Mouse (Mus musculus) hindbrain, embryonic 13.5 days (tissue): Measurements from ENCODE around the gene Chd6. TPM values are rescaled to one million over a fixed set of nuclear protein-coding genes. Genes with fewer than 3 reads are reported as not detected.

Experiments
- ATAC-seq: fragments of 200-750 bp; cut with Nextera tagmentation; 2 replicates; pipeline ENCODE4 v1.8.0; 2017; ENCODE audit warnings: moderate TSS enrichment; ENCODE audit not compliant: low FRiP score
- H3K27ac ChIP-seq: fragments of 300-500 bp; sonication (generic); 2 replicates; pipeline ENCODE4 v1.5.1; 2015; ENCODE audit warnings: inconsistent platforms, mild to moderate bottlenecking, moderate library complexity
- H3K27me3 ChIP-seq: fragments of 300-500 bp; sonication (generic); 2 replicates; pipeline ENCODE4 v1.6.1; 2015; ENCODE audit warnings: mild to moderate bottlenecking, inconsistent platforms
- H3K36me3 ChIP-seq: fragments of 300-500 bp; sonication (generic); 2 replicates; pipeline ENCODE4 v1.6.1; 2015; ENCODE audit warnings: mild to moderate bottlenecking, inconsistent platforms
- H3K4me1 ChIP-seq: fragments of 300-500 bp; sonication (generic); replicated peaks from 2 replicates; pipeline ENCODE4 v1.6.1; 2015; ENCODE audit warnings: inconsistent platforms
- H3K4me2 ChIP-seq: fragments of 300-500 bp; sonication (generic); 2 replicates; pipeline ENCODE4 v1.6.1; 2015; ENCODE audit warnings: inconsistent platforms, mild to moderate bottlenecking, moderate library complexity
- H3K4me3 ChIP-seq: fragments of 300-500 bp; sonication (generic); 2 replicates; pipeline ENCODE4 v1.5.1; 2015; ENCODE audit warnings: mild to moderate bottlenecking, inconsistent platforms
- H3K9ac ChIP-seq: fragments of 300-500 bp; sonication (generic); 2 replicates; pipeline ENCODE4 v1.6.1; 2015; ENCODE audit warnings: mild to moderate bottlenecking, inconsistent platforms
- H3K9me3 ChIP-seq: fragments of 300-500 bp; sonication (generic); 2 replicates; pipeline ENCODE4 v1.6.1; 2016; ENCODE audit warnings: inconsistent platforms
- WGBS: fragments of 180-500 bp; shearing (Covaris S2); methylation state at CpG from one replicate; pipeline ENCODE4 v1.1.7; 2015; 5-methylcytosine and 5-hydroxymethylcytosine counted together
- polyA plus RNA-seq: library from polyadenylated mRNA; unstranded; fragments of >200 nt; fragmentation: Nextera tagmentation; extraction: Ambion mirVana; gene quantifications from 2 replicates; pipeline ENCODE4 v1.2.1, GENCODE M21; 2015

The Chd6 gene
- polyA plus RNA-seq, 1 experiment from 2014 or later: 38.5 TPM

DNA sequence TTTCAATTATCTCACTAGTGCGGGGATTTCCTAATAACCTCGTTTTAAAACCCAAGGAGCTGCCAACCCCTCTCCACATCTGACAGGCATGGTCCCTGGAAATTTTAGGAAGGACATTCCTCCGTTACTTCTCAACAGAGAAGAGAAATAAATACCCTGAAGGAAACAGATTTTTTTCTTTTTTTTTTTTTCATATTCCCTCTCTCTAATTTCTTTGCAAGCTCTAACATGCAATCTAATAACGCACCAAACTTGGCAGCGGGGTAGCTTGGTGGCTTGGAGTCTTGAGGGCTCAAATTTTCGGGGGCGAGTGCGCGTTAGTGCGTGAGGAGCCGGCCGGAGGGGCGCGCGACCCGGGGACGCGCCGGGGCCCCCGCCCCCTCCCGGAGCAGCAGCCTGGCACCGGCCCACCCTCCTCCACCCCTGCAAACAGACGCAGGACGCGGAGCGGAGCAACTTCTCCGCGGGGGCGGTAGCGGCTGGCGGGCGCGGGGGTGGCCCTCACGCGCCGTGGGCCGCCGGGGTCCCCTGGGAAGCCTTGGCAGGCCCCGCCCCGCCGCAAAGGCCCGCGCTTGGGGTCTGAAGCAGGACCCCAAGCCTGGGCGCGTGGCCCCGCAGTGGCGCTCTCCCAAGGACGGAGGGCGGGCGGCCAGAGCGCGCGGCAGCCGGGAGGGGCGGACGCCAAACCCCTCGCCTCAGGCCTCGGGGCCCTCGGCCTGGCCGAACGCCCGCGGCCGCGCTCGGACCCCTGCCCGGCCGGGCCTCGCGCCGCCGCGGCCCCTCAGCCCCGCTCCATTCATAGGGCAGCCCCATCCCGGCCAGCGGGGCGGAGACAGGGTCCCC is 569 bp downstream of the Chd6 start:
- Histone ChIP-seq H3K4me2 (peak overlapping the region; percentile 67), H3K36me3 (0 out of 2 replicates have a peak, but pooled peaks cover 3% of the 10 kb centered on the region), H3K9ac (peak overlapping the region; percentile 95), H3K27me3 (no peaks in the 10 kb centered on the region), H3K27ac (peak overlapping the region; percentile 98), H3K4me1 (peaks cover 43% of the 10 kb centered on the region), H3K4me3 (peak overlapping the region; percentile 95), H3K9me3 (no peaks in the 10 kb centered on the region)
- ATAC-seq: peak; percentile 69
- WGBS: under 1% methylated on average over 76 of the region's 77 CpGs

DNA sequence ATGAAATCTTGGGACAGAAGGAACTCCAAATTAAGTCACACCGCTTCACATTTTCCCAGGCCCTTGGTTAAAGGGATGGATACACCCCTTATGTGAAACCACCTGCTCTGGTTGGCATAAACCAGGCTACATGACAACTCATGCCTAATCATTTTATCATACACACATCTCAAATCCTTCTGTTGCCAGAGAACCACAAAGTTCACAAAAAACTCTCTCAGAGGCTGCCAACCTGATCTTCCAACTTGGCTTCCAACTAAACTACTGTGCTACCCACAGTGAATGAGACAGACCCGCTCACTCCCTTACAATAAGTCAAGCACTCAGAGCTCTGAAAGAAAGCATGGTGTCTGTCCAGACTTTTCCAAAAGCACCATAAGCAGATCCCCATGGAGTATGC is 1.6 kb downstream of the Chd6 start:
- Histone ChIP-seq H3K27ac (no peak overlapping the region; the same call in 1 of the 2 replicates), H3K4me3 (peak overlapping the region; percentile 95), H3K27me3 (no peaks in the 10 kb centered on the region), H3K4me1 (peaks cover 45% of the 10 kb centered on the region), H3K9me3 (no peaks in the 10 kb centered on the region), H3K4me2 (peak overlapping the region; percentile 67), H3K9ac (peak overlapping the region; percentile 95; the same call in 1 of the 2 replicates), H3K36me3 (0 out of 2 replicates have a peak, but pooled peaks cover 3% of the 10 kb centered on the region)
- WGBS: 67% methylated on average over 2 of the region's 2 CpGs
- no peak for ATAC-seq

DNA sequence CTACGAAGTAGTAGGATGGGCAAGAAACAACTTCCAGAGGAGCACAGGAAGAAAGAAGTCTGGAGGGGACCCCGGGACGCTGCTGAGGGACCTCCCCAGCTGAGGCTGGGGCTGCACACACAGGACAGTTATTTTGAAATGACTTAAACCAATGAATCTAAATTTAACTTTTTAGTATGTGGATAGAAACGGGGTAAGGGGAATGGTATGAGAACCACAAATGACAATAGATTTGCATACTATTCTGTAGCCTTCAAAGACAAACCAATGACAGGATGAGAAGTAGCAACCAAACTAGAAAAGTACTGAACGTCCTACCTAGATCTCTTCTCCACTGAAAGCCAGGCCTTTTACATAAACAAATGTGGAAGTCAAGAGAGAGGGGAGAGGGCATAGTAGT is 5.1 kb downstream of the Chd6 start:
- H3K36me3 ChIP-seq: 0 out of 2 replicates have a peak, but pooled peaks cover 3% of the 10 kb centered on the region
- H3K9me3 ChIP-seq: no peaks in the 10 kb centered on the region
- no peak overlapping the region for H3K9ac ChIP-seq
- peaks cover 40% of the 10 kb centered on the region for H3K4me1 ChIP-seq
- no peak overlapping the region for H3K4me2 ChIP-seq
- H3K27me3 ChIP-seq: no peaks in the 10 kb centered on the region
- H3K27ac ChIP-seq: no peak overlapping the region
- no peak for ATAC-seq
- H3K4me3 ChIP-seq: no peak overlapping the region
- WGBS: 81% methylated on average over 5 of the region's 5 CpGs

DNA sequence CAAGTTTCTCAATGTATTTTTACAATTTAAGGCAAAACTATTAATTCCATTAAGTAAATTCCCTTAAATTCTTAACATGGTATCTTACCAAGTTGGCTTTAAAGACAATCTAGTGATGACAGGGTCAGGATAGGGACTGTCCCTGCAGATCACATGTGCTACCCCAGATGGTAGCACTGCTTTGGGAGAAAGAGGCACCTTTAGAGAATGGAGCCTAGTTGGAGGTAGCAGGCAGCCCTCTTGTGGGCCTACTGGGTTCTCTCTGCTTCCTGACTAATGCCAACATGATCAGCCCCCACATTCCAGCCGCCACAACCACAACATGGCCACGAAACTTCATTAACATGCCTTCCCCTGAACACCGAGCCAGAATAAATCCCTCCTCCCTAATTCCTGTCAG is 6.8 kb downstream of the Chd6 start:
- H3K36me3 ChIP-seq: 0 out of 2 replicates have a peak, but pooled peaks cover 3% of the 10 kb centered on the region
- H3K4me2 ChIP-seq: no peak overlapping the region
- ATAC-seq: no peak
- no peak overlapping the region for H3K27ac ChIP-seq
- 72% methylated on average over 3 of the region's 3 CpGs for WGBS
- H3K4me3 ChIP-seq: no peak overlapping the region
- H3K4me1 ChIP-seq: peaks cover 31% of the 10 kb centered on the region
- H3K9ac ChIP-seq: no peak overlapping the region
- no peaks in the 10 kb centered on the region for H3K27me3 ChIP-seq
- H3K9me3 ChIP-seq: no peaks in the 10 kb centered on the region

DNA sequence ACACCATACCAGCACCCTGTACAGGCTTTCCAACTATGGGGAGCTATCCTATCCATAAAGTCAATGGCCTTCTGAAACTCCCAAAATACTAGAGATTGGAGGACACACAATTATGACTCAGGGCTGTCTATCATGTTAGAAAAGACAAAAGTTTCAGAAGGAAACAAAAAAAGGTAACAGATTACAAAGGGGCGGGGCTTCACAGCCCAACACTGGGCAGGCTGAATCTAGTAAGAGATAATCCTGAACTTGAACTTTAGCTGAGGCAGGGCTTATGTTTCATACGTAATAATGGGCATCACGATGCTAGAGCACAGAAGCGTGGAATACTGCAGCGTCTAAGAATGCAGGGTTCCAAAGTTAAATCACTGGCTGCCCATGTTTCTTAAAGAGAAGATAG is 11.1 kb downstream of the Chd6 start:
- H3K9ac ChIP-seq: no peak overlapping the region

DNA sequence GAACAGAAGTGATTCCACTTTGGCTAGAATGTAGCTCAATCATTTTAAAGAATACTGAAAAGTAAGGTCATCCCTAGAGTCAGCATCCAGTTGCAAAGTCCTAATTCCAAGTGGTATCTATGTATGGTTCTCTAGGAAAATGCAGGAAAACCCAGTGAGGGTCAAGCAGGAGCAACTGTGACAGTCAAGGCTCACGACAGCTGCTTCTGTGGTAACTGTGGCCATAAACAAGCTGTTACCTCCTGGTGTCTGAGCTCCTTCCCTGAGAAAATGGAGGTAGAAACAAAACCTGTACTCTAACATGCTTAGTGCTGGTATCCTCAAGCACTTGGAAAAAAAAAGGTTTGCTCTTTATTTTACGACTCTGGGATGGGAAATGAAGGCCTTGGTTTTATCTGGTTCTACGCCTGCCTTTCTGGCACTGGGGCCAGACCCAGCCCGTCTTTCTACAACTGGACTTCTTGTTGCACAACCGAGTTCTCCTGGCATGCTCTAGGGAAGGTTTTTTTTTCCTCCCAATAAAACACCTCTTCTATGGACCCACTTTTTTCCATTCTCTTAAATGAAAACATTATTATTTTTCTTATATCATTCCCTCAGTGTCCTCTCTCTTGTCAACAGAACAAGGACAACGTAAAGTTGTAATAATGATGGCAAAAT is 18.0 kb downstream of the Chd6 start:
- Histone ChIP-seq H3K4me3 (no peak overlapping the region), H3K9me3 (no peaks in the 10 kb centered on the region), H3K4me1 (peaks cover 14% of the 10 kb centered on the region), H3K36me3 (peaks cover 4% of the 10 kb centered on the region; the same call in 1 of the 2 replicates), H3K4me2 (no peak overlapping the region), H3K27me3 (no peaks in the 10 kb centered on the region), H3K9ac (no peak overlapping the region), H3K27ac (no peak overlapping the region)
- WGBS: 91% methylated on average over 6 of the region's 6 CpGs
- ATAC-seq: no peak

More for the DNA sequence above, 11.1 kb downstream of the Chd6 start:
- Histone ChIP-seq H3K27me3 (no peaks in the 10 kb centered on the region), H3K4me2 (no peak overlapping the region), H3K27ac (no peak overlapping the region), H3K4me1 (peaks cover 22% of the 10 kb centered on the region), H3K36me3 (peaks cover 4% of the 10 kb centered on the region; the same call in 1 of the 2 replicates), H3K4me3 (no peak overlapping the region), H3K9me3 (no peaks in the 10 kb centered on the region)
- 98% methylated on average over 5 of the region's 5 CpGs for WGBS
- no peak for ATAC-seq

DNA sequence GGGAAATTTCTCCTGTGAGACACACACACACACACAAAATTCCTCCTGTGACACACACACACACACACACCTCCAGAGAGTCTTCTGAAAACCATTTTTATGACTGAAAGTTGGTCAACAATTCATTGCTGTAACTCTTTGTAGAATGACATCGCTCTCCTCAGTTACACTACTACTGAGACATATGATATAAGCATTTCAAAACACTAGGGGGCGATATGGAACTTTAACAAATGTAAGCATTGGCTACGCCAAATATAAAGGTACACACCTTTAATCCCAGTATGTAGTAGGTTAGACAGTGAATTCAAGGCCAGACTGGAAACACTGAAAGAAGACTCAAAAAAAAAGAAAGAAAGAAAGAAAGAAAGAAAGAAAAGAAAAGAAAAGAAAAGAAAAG is 18.7 kb downstream of the Chd6 start:
- no peak for ATAC-seq
- no peak overlapping the region for H3K4me2 ChIP-seq
- no peak overlapping the region for H3K4me3 ChIP-seq
- no peaks in the 10 kb centered on the region for H3K9me3 ChIP-seq
- no peaks in the 10 kb centered on the region for H3K27me3 ChIP-seq
- no peaks in the 10 kb centered on the region for H3K36me3 ChIP-seq
- no peak overlapping the region for H3K27ac ChIP-seq
- WGBS: 72% methylated on average over 3 of the region's 3 CpGs
- peaks cover 12% of the 10 kb centered on the region for H3K4me1 ChIP-seq
- H3K9ac ChIP-seq: no peak overlapping the region

DNA sequence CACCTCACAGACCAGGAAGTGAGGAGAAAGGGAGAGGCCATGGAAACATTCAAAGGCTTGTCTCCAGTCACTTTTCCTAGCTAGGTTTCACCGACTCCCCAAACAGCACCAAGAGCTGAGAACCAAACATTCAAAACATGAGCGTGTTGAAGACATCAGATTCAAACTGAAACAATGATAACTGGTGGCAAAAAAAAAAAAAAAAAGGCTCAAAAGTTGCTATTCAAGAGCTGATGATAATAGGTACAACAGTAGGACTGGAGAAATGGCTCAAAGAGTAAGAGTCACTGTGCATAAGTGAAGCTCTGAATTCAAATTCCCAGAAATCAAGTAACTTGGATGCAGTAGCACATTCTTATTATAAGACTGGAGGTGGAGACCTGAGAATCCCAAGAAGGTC is 30.3 kb downstream of the Chd6 start:
- no peaks in the 10 kb centered on the region; the same call in 1 of the 2 replicates for H3K36me3 ChIP-seq
- 95% methylated on average over 2 of the region's 2 CpGs for WGBS
- no peak overlapping the region for H3K9ac ChIP-seq
- H3K27ac ChIP-seq: no peak overlapping the region
- ATAC-seq: no peak
- no peaks in the 10 kb centered on the region for H3K27me3 ChIP-seq
- peaks cover 5% of the 10 kb centered on the region for H3K4me1 ChIP-seq
- no peaks in the 10 kb centered on the region for H3K9me3 ChIP-seq
- no peak overlapping the region for H3K4me3 ChIP-seq
- H3K4me2 ChIP-seq: no peak overlapping the region

DNA sequence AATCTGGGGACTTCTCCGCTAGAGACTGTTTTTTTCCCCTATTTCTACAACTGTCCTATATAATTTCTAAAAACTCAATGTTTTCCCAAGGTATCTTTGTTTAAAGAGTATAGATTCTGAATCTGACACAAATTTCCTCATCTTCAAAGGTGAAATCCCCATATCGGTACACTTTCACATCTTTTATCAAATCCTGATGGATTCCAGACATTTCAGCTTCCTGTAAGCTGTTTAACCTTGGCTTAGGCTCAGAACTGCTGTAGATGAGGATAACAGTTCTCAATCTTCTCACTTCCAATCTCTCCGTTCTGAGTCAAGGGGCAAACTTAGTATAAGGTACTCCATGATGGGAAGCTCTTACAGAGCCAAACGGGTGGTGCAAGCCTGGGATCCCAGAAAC is 32.6 kb downstream of the Chd6 start:
- Histone ChIP-seq H3K4me3 (no peak overlapping the region), H3K36me3 (no peaks in the 10 kb centered on the region; the same call in 1 of the 2 replicates), H3K27ac (no peak overlapping the region), H3K4me1 (peaks cover 5% of the 10 kb centered on the region), H3K4me2 (no peak overlapping the region), H3K27me3 (no peaks in the 10 kb centered on the region), H3K9me3 (no peaks in the 10 kb centered on the region), H3K9ac (no peak overlapping the region)
- WGBS: 90% methylated on average over 4 of the region's 4 CpGs
- no peak for ATAC-seq

DNA sequence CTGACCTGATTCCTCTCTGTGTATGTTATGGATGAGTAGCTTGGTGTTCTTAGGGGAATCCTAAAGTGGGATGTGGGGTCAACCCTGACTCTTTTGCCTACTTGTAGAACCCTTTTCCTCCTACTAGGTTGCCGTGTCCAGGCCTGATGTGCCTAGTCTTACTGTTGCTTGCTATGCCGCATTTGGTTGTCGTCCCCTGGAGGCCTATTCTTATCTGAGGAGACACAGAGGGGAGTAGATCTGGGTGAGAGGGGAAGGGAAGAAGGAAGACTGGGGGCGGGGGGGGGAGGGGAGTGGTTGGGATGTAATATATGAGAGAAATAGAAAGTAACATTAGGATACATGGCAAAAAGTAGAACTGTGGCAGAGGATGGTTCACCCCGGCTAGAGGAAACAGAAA is 33.3 kb downstream of the Chd6 start:
- Histone ChIP-seq H3K27ac (no peak overlapping the region), H3K27me3 (no peaks in the 10 kb centered on the region), H3K9ac (no peak overlapping the region), H3K4me2 (no peak overlapping the region), H3K36me3 (no peaks in the 10 kb centered on the region; the same call in 1 of the 2 replicates), H3K4me1 (peaks cover 5% of the 10 kb centered on the region), H3K9me3 (no peaks in the 10 kb centered on the region), H3K4me3 (no peak overlapping the region)
- ATAC-seq: no peak
- 93% methylated on average over 5 of the region's 5 CpGs for WGBS

DNA sequence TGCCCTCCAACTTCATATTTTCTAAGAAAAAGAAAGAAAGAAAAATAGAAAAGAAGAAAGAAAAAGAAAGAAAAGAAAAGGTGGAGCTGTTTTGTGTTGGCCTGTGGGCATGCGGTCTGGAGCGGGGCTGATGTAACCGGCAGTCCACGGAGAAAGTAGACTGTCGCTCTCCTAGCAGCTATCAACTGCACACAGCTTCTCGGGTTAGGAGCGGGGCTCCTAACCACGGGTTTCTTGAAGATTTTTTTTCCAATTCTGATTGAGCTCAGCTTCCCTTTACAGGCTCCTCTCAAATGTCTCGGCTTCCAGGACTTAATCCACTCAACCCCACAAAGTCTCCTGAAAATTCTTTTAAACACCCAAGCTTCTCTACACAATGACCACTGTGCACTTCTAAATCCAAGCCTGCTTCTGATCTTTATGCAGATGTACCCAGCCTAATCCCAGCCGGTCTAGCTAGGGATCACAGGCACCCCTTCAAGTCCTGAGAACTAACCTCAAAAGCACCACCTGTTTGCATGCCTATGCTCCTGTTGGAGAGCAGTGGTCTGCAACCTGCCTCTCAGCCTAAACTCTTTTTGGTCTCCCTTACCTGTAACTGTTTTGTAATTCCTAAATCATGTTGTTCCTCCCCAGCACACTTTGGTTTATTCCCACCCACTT is 42.6 kb downstream of the Chd6 start:
- Histone ChIP-seq H3K4me3 (no peak overlapping the region), H3K4me2 (no peak overlapping the region), H3K27ac (no peak overlapping the region), H3K27me3 (no peaks in the 10 kb centered on the region), H3K36me3 (peaks cover 6% of the 10 kb centered on the region; the same call in 1 of the 2 replicates), H3K9me3 (no peaks in the 10 kb centered on the region), H3K9ac (no peak overlapping the region), H3K4me1 (peaks cover 11% of the 10 kb centered on the region)
- 70% methylated on average over 10 of the region's 10 CpGs for WGBS
- ATAC-seq: no peak

DNA sequence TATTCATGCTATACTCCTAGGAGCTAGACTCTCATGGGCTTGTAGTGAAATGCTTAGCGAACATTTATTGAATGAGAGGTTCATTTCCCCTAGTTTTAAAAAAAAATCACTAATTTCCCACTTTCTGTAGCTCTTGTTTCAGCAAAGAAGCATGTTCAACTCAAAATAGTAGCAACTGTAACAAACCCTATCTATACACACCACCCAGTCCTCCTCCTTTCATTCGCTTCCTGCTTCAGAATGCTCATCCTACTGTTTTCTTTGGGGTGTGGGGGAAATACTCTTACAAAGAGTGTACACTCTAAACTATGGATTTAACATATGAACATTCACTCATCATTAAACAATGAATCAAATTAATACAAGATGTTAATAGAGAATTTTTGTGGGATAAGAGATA is 43.3 kb downstream of the Chd6 start:
- peaks cover 6% of the 10 kb centered on the region; the same call in 1 of the 2 replicates for H3K36me3 ChIP-seq
- H3K27me3 ChIP-seq: no peaks in the 10 kb centered on the region
- no peak overlapping the region for H3K9ac ChIP-seq
- H3K4me3 ChIP-seq: no peak overlapping the region
- H3K27ac ChIP-seq: no peak overlapping the region
- no peaks in the 10 kb centered on the region for H3K9me3 ChIP-seq
- ATAC-seq: no peak
- peaks cover 11% of the 10 kb centered on the region for H3K4me1 ChIP-seq
- H3K4me2 ChIP-seq: no peak overlapping the region
- WGBS: 98% methylated on average over 2 of the region's 2 CpGs
